Mouse (Mus musculus): Measurements from ENCODE around the gene Rps17. TPM values are rescaled to one million over a fixed set of nuclear protein-coding genes. Genes with fewer than 3 reads are reported as not detected.

The Rps17 gene
- polyA plus RNA-seq, 1 experiment from 2014 or later = 1,210 TPM

GRCm38 (mm10) chr7:81336432-81336786, 8.6 kb downstream of the Rps17 start:
- Histone ChIP-seq H3K27me3 (ENCODE audit: insufficient read depth, low read length) (no peaks in the 10 kb centered on the region), H3K9ac (replicated peaks; ENCODE audit: low read length) (no peak overlapping the region), H3K4me2 (replicated peaks; ENCODE audit: low read depth, low read length) (no peak overlapping the region), H3K4me1 (ENCODE audit: insufficient read depth, low read length) (no peaks in the 10 kb centered on the region), H3K4me3 (ENCODE audit: low read length) (no peak overlapping the region), H3K27ac (ENCODE audit: low read length) (peak overlapping the region; percentile 21), H3K9me3 (ENCODE audit: low read length) (no peaks in the 10 kb centered on the region), H3K36me3 (ENCODE audit: insufficient read depth, low read length) (peaks cover 47% of the 10 kb centered on the region)
- ATAC-seq (ENCODE audit: low FRiP score, low TSS enrichment) = no peak
- WGBS = 49% methylated on average over 8 of the region's 8 CpGs

DNA sequence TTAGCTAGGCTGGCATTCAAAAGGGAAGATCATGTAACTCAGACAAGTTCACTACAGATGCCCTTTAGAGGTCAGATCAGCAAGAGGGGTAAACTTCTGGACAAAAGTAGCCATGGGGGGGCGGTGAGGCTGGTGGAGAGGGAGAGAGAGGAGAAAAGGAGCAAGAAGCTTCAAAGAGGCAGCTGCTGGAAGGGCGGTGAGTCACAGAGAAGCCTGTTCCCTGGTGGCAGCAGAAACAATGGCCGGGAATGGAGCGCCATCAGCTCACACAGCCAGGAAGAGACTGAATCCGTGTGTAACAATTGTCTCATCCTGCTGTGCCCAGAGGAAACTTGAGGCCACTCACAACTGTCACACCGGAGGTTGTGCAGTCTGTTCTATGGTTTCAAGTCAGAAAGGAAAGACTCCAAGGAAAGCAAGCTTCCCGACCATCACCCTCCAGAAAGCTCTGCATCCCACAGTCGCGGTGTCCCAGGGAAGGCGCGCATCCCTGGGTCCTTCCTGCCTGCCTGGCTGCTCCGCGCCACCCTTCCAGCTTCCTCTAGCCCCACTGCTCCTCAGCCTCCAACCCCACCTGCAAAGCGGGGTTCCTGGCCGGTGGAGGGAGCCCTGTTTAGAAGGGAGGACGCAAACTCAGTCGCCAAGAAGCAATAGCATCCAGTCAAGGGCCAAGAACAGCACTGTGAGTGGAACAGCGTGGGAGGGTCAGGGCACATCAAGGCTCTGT, 9.2 kb downstream of the Rps17 start:
- Histone ChIP-seq H3K9ac (replicated peaks; ENCODE audit: low read length) (no peak overlapping the region), H3K4me3 (ENCODE audit: low read length) (no peak overlapping the region), H3K27ac (ENCODE audit: low read length) (peak overlapping the region; percentile 52), H3K36me3 (ENCODE audit: insufficient read depth, low read length) (peaks cover 43% of the 10 kb centered on the region), H3K9me3 (ENCODE audit: low read length) (no peaks in the 10 kb centered on the region), H3K27me3 (ENCODE audit: insufficient read depth, low read length) (no peaks in the 10 kb centered on the region), H3K4me1 (ENCODE audit: insufficient read depth, low read length) (no peaks in the 10 kb centered on the region), H3K4me2 (replicated peaks; ENCODE audit: low read depth, low read length) (no peak overlapping the region)
- WGBS = 76% methylated on average over 18 of the region's 18 CpGs
- ATAC-seq (ENCODE audit: low FRiP score, low TSS enrichment) = peak; percentile 23; the same call in 1 of the 2 replicates

GRCm38 (mm10) chr7:81331851-81332250, 13.2 kb downstream of the Rps17 start:
- H3K27me3 ChIP-seq (ENCODE audit: insufficient read depth, low read length) = no peaks in the 10 kb centered on the region
- no peak overlapping the region for H3K4me3 ChIP-seq (ENCODE audit: low read length)
- no peaks in the 10 kb centered on the region for H3K9me3 ChIP-seq (ENCODE audit: low read length)
- no peak overlapping the region for H3K9ac ChIP-seq (replicated peaks; ENCODE audit: low read length)
- 0 out of 2 replicates have a peak, but pooled peaks have one; percentile 46 for ATAC-seq (ENCODE audit: low FRiP score, low TSS enrichment)
- H3K27ac ChIP-seq (ENCODE audit: low read length) = no peak overlapping the region
- no peaks in the 10 kb centered on the region for H3K4me1 ChIP-seq (ENCODE audit: insufficient read depth, low read length)
- H3K36me3 ChIP-seq (ENCODE audit: insufficient read depth, low read length) = peaks cover 23% of the 10 kb centered on the region
- no peak overlapping the region for H3K4me2 ChIP-seq (replicated peaks; ENCODE audit: low read depth, low read length)
- WGBS = 62% methylated on average over 7 of the region's 7 CpGs

DNA sequence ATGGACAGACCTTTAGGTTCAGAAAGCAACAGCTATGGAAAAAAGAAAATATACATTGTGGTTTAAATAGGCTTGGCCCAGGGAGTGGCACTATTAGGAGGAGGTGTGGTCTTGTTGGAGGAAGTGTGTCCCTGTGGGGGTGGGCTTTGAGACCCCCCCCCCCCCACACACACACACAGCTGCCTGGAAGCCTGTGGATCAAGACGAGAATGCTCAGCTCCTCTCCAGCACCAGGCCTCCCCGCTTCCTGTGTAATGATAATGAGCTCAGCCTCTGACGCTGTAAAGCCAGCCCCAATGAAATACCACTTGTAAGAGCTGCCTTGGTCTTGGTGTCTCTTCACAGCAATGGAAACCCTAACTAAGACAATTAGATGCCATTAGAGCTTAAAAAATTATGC, 14.3 kb downstream of the Rps17 start:
- Histone ChIP-seq H3K4me1 (ENCODE audit: insufficient read depth, low read length) (no peaks in the 10 kb centered on the region), H3K36me3 (ENCODE audit: insufficient read depth, low read length) (peaks cover 23% of the 10 kb centered on the region), H3K27me3 (ENCODE audit: insufficient read depth, low read length) (no peaks in the 10 kb centered on the region), H3K27ac (ENCODE audit: low read length) (no peak overlapping the region), H3K9me3 (ENCODE audit: low read length) (no peaks in the 10 kb centered on the region), H3K4me3 (ENCODE audit: low read length) (no peak overlapping the region), H3K9ac (replicated peaks; ENCODE audit: low read length) (no peak overlapping the region), H3K4me2 (replicated peaks; ENCODE audit: low read depth, low read length) (no peak overlapping the region)
- ATAC-seq (ENCODE audit: low FRiP score, low TSS enrichment) = no peak
- 38% methylated on average over 3 of the region's 3 CpGs for WGBS

DNA sequence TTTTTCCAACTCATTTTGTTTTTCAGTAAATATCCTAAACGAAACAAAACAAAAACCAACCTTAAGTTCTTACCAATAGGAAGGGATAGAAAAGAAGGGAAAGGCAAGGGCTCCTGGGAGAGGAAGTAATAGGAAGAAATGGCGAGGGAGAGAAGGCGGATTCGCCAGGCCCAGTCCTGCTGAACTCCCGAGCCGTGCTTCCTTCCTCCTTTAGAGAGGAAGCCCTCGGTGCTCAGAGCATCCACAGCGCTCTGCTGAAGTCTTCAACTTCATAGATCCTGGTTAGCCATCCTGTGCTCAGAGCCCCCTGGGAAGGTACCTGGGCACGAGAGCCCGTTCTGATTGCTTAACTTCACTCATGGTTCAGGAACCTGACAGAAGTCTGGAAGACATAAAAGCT, 17.4 kb downstream of the Rps17 start:
- no peak overlapping the region for H3K27ac ChIP-seq (ENCODE audit: low read length)
- H3K4me3 ChIP-seq (ENCODE audit: low read length) = no peak overlapping the region
- 81% methylated on average over 10 of the region's 10 CpGs for WGBS
- H3K36me3 ChIP-seq (ENCODE audit: insufficient read depth, low read length) = peaks cover 19% of the 10 kb centered on the region
- H3K9me3 ChIP-seq (ENCODE audit: low read length) = no peaks in the 10 kb centered on the region
- H3K27me3 ChIP-seq (ENCODE audit: insufficient read depth, low read length) = no peaks in the 10 kb centered on the region
- H3K4me1 ChIP-seq (ENCODE audit: insufficient read depth, low read length) = no peaks in the 10 kb centered on the region
- no peak for ATAC-seq (ENCODE audit: low FRiP score, low TSS enrichment)
- H3K9ac ChIP-seq (replicated peaks; ENCODE audit: low read length) = no peak overlapping the region
- H3K4me2 ChIP-seq (replicated peaks; ENCODE audit: low read depth, low read length) = no peak overlapping the region

GRCm38 (mm10) chr7:81326859-81327258, 18.2 kb downstream of the Rps17 start:
- H3K4me1 ChIP-seq (ENCODE audit: insufficient read depth, low read length) = no peaks in the 10 kb centered on the region
- H3K27me3 ChIP-seq (ENCODE audit: insufficient read depth, low read length) = no peaks in the 10 kb centered on the region
- no peak for ATAC-seq (ENCODE audit: low FRiP score, low TSS enrichment)
- H3K9ac ChIP-seq (replicated peaks; ENCODE audit: low read length) = no peak overlapping the region
- H3K36me3 ChIP-seq (ENCODE audit: insufficient read depth, low read length) = peaks cover 13% of the 10 kb centered on the region; the same call in 1 of the 2 replicates
- WGBS = 85% methylated on average over 6 of the region's 6 CpGs
- no peaks in the 10 kb centered on the region for H3K9me3 ChIP-seq (ENCODE audit: low read length)
- H3K27ac ChIP-seq (ENCODE audit: low read length) = no peak overlapping the region
- H3K4me3 ChIP-seq (ENCODE audit: low read length) = no peak overlapping the region
- H3K4me2 ChIP-seq (replicated peaks; ENCODE audit: low read depth, low read length) = no peak overlapping the region

DNA sequence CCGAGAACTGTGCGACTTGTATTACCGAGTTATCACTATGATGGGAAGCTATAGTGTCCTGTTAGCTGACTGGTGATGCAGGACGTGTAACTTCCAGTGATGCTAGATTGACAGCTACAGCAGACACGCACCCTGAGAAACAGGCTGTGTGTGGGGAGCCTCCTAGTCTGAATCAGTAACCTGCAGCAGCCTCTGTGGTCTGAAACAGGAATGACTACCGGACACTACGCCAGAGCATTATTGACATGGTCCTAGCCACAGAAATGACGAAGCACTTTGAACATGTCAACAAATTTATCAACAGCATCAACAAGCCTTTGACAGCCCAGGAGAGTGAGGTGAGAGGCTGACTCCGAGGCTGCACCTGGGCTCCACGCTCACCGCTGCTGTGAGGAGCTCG, 19.0 kb downstream of the Rps17 start:
- no peak overlapping the region for H3K9ac ChIP-seq (replicated peaks; ENCODE audit: low read length)
- H3K4me2 ChIP-seq (replicated peaks; ENCODE audit: low read depth, low read length) = no peak overlapping the region
- 87% methylated on average over 12 of the region's 12 CpGs for WGBS
- no peak overlapping the region for H3K4me3 ChIP-seq (ENCODE audit: low read length)
- H3K36me3 ChIP-seq (ENCODE audit: insufficient read depth, low read length) = peaks cover 12% of the 10 kb centered on the region; the same call in 1 of the 2 replicates
- no peaks in the 10 kb centered on the region for H3K9me3 ChIP-seq (ENCODE audit: low read length)
- H3K27me3 ChIP-seq (ENCODE audit: insufficient read depth, low read length) = no peaks in the 10 kb centered on the region
- H3K4me1 ChIP-seq (ENCODE audit: insufficient read depth, low read length) = peaks cover under 1% of the 10 kb centered on the region; the same call in 1 of the 2 replicates
- no peak overlapping the region for H3K27ac ChIP-seq (ENCODE audit: low read length)
- ATAC-seq (ENCODE audit: low FRiP score, low TSS enrichment) = no peak

GRCm38 (mm10) chr7:81321776-81322175, 23.3 kb downstream of the Rps17 start:
- WGBS = 79% methylated on average over 5 of the region's 5 CpGs
- no peaks in the 10 kb centered on the region for H3K36me3 ChIP-seq (ENCODE audit: insufficient read depth, low read length)
- ATAC-seq (ENCODE audit: low FRiP score, low TSS enrichment) = no peak
- H3K9me3 ChIP-seq (ENCODE audit: low read length) = no peaks in the 10 kb centered on the region
- no peak overlapping the region for H3K27ac ChIP-seq (ENCODE audit: low read length)
- H3K4me1 ChIP-seq (ENCODE audit: insufficient read depth, low read length) = peaks cover 6% of the 10 kb centered on the region; the same call in 1 of the 2 replicates
- H3K4me3 ChIP-seq (ENCODE audit: low read length) = no peak overlapping the region
- no peak overlapping the region for H3K4me2 ChIP-seq (replicated peaks; ENCODE audit: low read depth, low read length)
- H3K27me3 ChIP-seq (ENCODE audit: insufficient read depth, low read length) = no peaks in the 10 kb centered on the region
- H3K9ac ChIP-seq (replicated peaks; ENCODE audit: low read length) = no peak overlapping the region

DNA sequence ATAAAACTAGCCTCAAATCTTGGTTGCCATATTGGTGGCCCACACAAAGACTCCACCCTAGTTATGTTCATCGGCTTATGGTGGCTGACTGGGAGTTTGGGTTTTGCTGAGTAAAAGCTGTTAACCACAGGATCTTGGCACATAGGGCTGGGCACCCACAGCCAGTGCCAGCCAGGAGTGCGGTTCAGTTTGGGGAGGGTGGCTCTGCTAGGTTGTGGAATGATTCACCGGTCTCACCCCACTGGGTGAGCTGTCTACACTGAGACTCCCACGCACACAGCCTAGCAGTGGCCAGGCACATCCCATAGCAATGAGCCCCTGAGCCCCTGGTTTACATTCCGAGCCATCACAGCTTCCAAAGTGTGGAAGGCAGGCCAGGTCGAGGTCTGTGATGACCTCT, 25.3 kb downstream of the Rps17 start:
- no peaks in the 10 kb centered on the region for H3K27me3 ChIP-seq (ENCODE audit: insufficient read depth, low read length)
- H3K4me3 ChIP-seq (ENCODE audit: low read length) = no peak overlapping the region
- H3K4me2 ChIP-seq (replicated peaks; ENCODE audit: low read depth, low read length) = no peak overlapping the region
- 0 out of 2 replicates have a peak, but pooled peaks have one; percentile 46 for ATAC-seq (ENCODE audit: low FRiP score, low TSS enrichment)
- WGBS = 54% methylated on average over 6 of the region's 6 CpGs
- H3K9me3 ChIP-seq (ENCODE audit: low read length) = no peaks in the 10 kb centered on the region
- H3K9ac ChIP-seq (replicated peaks; ENCODE audit: low read length) = no peak overlapping the region
- H3K4me1 ChIP-seq (ENCODE audit: insufficient read depth, low read length) = peaks cover 6% of the 10 kb centered on the region; the same call in 1 of the 2 replicates
- no peak overlapping the region for H3K27ac ChIP-seq (ENCODE audit: low read length)
- no peaks in the 10 kb centered on the region for H3K36me3 ChIP-seq (ENCODE audit: insufficient read depth, low read length)

GRCm38 (mm10) chr7:81315583-81315982, 29.5 kb downstream of the Rps17 start:
- 0 out of 2 replicates have a peak, but pooled peaks cover 2% of the 10 kb centered on the region for H3K36me3 ChIP-seq (ENCODE audit: insufficient read depth, low read length)
- WGBS = 64% methylated on average over 8 of the region's 8 CpGs
- H3K9me3 ChIP-seq (ENCODE audit: low read length) = peaks cover 4% of the 10 kb centered on the region; the same call in 1 of the 2 replicates
- no peak overlapping the region for H3K9ac ChIP-seq (replicated peaks; ENCODE audit: low read length)
- H3K27me3 ChIP-seq (ENCODE audit: insufficient read depth, low read length) = no peaks in the 10 kb centered on the region
- ATAC-seq (ENCODE audit: low FRiP score, low TSS enrichment) = no peak
- no peak overlapping the region for H3K4me2 ChIP-seq (replicated peaks; ENCODE audit: low read depth, low read length)
- no peak overlapping the region for H3K27ac ChIP-seq (ENCODE audit: low read length)
- H3K4me1 ChIP-seq (ENCODE audit: insufficient read depth, low read length) = peaks cover under 1% of the 10 kb centered on the region; the same call in 1 of the 2 replicates
- no peak overlapping the region for H3K4me3 ChIP-seq (ENCODE audit: low read length)
